Mouse (Mus musculus) embryo, embryonic 10 days (tissue): ENCODE results near the gene Pef1.

ENCODE experiments used
- DNase-seq: peaks from one replicate; pipeline ENCODE4 v3.0.0-alpha.2; 2015; ENCODE audit warnings: low spot score

Gene Pef1

DNA sequence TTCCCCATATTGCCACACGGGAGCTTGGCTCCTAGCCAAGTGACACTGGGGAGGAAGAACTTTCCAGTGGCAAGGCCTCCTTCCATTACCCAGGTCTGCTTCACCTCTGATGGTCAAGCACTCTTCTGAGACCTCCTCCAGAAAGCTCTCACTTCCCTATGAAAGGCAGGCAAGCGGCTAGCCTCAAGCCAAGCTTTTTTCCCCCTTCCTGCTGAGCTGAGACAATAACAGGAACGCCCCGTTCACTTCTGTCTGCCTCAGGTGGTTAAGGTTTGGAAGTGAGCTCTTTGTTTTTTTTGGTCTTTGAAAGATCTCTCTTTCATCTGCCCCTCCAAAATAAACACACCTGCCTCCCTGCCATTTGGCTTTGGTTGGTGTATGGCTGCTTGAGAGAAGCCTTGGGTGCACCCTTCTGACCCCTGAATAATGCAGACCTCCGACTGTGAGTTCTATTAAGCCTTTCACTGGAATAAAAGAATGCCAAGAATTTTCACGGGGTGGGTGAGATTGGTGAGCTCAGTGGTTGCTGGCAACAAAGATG is at the start of gene Pef1:
TSS of gene Pef1 (plus strand) at position 448 of the 541 bp plus-strand sequence.
- no peak for DNase-seq

DNA sequence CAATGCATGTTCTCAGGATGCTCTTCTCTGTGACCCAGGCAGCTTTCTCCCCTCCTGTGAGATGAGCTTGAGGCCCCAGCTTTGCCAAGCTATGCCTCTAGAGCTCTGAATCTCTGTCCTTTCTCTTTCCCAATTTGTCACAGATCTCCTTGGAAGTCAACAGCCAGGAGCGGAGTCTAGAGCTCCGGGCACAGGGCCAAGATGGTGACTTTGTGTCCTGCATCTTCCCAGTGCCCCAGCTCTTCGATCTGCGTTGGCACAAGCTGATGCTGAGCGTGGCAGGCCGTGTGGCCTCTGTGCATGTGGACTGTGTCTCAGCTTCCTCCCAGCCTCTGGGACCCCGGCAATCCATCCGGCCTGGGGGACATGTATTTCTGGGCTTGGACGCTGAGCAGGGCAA is 49.2 kb upstream of the Pef1 start:
- DNase-seq, result no peak

GRCm38 (mm10) chr4:130054727-130055126 is 47.6 kb upstream of the Pef1 start:
- no peak for DNase-seq

DNA sequence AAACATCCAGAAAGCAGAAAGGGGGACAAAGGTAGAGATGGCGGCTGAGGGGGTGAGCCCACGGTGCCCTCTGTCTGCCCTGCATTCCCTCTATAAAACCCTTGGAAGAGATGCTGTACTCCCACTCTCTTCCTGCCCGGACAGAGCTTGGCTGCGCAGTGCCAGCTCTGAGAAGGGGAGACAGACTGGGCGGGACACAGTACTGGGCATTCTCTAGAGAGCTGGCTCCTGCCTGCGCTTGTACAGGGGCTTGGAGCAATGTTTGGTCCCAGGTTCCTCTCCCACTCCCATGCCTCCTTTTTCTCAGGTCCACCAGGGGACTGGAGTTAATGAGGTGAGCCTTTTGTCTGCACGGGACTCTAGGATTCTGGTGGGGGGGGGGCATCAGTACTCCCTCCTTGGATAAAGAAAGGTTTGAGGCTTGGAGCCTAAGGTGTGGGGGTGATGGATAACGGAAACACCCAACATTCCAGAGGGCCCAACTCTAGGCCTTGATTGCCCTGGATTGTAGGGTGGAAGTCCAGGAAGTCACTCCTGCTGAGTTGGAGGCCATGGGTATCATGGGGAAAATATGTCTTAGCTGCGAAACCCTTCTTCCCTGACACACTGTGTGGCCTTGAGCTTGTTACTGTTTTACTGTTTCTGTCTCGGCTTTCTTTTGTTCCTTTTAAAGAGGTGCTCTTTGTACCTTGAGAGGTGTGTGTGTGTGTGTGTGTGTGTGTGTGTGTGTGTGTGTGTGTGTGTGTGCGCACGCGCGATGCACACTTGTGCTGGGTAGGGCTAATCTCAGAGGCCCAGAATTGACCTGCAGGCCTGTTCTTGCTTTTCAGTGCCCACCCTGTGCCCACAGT is 47.0 kb upstream of the Pef1 start:
- DNase-seq, result no peak

DNA sequence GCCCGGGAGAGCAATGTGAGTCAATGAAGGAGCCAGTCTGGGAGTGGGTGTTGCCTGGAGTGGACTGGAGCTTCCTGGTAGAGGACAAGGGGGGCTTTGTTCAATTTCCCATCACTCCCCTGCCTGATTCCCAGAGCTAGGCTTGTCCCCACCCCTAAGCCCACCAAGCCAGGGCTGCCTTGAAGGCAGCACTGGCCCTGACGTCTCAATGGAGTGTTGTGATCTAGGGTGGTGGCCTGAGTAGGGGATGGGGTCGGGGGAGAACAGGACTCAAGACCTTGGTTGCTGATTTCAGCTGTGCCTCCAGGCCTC is 46.4 kb upstream of the Pef1 start:
- no peak for DNase-seq

DNA sequence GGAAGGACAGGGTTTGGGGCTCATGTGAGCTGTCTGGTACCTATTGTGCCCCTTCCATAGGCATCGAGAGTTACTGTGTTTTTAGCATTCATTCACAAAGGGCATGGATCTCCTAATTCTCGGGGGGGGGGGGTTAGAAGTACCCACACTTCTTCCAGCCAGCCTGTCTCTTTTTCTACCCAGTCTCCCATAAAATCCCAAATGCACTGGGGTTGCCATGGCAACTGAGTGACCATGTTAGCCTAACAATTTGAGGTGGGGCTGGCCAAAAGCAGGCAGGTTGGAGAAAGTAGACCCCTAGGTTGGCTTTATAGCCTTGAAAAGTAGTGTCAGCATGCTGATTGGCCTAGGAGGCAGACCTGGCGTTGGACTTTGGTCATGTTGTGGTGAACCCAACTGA is 45.9 kb upstream of the Pef1 start:
- DNase-seq, result no peak

DNA sequence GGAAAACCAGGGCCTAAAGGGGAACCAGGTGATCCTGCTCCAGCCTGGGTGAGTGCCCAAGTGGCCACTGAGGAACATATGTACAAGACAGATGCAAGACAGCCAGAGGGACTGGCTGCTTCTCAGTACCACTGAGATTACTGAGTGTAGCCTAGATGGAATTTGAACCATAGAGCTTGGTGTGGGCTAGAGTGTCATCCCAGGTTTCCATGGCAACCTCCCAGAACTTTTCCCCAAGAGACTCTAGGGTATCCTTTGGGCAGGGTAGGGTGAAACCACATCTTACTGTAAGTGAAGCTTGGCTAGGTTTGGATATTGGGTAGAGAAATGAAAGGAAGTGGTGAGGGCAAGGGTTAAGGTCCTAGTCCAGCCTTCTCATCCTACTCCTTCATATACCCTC is 41.4 kb upstream of the Pef1 start:
- DNase-seq, result peak; percentile 27

DNA sequence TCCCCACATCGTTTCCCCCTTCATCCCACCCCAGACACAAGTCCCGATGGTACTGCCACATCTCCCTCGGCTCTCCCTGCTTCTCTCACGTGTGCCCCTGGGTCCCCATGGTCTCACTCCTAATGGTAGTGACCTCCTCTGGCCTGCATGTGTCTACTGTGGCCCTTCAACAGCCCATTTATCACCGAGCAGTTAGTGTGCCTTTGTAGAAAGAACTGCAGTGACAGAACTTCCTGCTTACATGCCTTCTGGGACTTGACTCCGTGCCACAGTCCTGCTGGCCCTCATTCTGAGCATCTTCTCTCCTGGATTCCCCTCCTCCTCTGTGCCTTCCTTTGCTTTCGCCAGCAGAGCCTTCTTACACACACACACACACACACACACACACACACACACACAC is 39.2 kb upstream of the Pef1 start:
- DNase-seq, result no peak

- peak; percentile 57 for DNase-seq
These were observed 35.5 kb upstream of the Pef1 start for GRCm38 (mm10) chr4:130066816-130067215.

- no peak for DNase-seq
These were observed 31.8 kb upstream of the Pef1 start for GRCm38 (mm10) chr4:130070523-130070922.

DNA sequence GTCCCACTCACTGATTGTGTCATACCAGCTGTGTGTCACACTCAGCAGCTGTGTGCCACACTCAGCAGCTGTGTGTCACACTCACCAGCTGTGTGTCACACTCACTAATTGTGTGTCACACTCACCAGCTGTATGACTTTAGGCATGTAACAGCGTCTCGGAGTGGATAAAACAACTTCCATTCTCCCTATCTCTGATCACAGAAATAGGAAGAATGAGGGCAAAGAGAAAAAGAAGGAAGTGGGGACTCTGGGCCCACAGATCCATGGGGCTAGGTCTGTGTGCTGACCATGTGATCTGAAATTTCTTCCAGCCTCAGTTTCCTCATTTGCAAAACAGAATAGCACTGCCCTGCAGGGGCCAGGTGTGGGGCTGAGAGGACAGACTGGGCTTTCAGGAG is 30.6 kb upstream of the Pef1 start:
- no peak for DNase-seq

DNA sequence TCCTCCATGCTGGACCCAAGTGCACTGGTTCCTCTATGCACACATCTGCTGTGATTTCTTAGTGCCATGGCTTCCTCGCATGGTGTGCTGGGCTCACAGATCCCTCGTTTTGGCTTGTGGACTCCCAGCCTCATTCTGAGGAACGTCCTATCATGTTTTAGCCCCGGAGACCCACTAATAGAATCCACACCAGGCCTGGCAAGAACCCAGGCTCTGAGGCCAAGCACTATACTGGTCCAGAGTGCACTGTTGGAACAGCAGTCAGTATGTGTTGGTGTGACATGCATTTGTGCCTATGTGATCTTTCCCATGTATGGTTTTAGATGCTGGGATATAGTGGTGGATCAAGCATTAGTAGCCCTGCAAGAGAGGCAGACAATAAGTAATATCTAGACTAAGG is 29.0 kb upstream of the Pef1 start:
- no peak for DNase-seq

- DNase-seq, result no peak
These were observed 27.4 kb upstream of the Pef1 start for GRCm38 (mm10) chr4:130074761-130075515.

- DNase-seq, result no peak
These were observed 25.5 kb upstream of the Pef1 start for GRCm38 (mm10) chr4:130076856-130077255.

DNA sequence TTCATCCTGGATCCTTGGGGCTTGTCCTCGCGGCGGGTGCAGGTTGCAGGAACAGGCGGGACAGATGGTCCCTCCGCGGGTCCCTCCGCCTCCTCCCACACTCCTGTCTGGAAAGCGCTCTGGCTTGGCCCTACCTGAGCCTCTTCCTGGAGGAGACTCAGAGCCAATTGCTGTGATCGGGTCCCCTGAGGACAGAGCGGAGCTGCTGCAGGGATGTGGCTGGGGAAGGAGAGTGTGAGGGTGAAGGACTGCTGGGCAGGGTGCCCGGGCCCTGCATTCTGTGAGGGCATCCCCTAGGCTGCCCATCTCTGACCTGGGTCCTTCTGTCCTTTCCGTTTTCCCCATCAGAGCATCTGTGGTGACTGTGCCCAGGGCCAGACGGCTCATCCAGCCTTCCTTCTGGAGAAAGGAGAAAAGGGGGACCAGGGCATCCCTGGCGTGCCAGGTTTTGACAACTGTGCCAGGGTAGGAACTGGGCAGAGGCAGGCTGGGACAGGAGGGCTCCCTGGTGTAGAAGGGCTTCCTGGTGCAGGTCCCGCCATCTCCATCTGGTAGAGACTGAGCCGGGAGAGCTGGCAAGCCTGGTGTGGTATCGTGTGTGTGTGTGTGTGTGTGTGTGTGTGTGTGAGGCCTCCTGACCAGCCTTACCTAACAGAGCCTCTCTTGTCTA is 23.4 kb upstream of the Pef1 start:
- no peak for DNase-seq

DNA sequence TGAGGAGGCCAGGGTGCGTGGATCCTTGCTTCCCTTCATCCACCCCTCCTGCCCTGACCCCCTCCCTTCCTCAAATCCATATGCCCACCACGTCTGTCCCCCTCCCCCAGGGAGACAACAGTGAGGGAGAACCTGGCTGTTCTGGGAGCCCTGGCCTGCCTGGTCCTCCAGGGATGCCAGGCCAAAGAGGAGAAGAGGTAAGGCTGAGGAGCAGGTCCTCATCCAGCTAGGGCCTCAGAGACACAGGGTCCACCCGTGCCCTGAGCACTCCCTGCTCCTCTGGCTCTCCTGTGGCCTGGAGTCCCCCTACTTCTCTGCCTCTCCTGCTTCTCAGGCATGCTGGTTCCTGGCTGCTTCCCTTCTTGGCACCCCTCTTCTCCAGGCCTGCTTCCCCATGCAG is 22.8 kb upstream of the Pef1 start:
- no peak for DNase-seq

- no peak for DNase-seq
These were observed 20.8 kb upstream of the Pef1 start for GRCm38 (mm10) chr4:130081345-130082190.

DNA sequence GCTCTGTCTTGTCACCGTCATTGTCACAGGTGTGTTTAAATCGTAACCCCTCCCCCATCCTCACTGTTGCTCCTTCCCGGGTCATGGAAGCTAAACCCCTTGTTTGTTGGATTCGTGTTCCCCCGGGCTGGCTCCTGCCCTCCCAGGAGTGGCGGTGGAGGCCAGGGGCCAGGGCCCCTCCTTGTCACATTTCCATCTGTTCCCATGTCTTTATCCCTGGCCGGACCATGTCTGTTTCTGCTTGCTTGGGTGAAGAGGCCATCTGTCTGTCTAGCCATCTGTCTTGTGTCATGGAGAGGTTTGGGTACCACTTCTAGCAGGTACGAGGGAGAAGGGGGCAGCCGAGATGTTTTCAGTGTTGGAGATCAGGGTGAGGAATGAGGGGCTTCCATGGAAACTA is 20.1 kb upstream of the Pef1 start:
- no peak for DNase-seq

DNA sequence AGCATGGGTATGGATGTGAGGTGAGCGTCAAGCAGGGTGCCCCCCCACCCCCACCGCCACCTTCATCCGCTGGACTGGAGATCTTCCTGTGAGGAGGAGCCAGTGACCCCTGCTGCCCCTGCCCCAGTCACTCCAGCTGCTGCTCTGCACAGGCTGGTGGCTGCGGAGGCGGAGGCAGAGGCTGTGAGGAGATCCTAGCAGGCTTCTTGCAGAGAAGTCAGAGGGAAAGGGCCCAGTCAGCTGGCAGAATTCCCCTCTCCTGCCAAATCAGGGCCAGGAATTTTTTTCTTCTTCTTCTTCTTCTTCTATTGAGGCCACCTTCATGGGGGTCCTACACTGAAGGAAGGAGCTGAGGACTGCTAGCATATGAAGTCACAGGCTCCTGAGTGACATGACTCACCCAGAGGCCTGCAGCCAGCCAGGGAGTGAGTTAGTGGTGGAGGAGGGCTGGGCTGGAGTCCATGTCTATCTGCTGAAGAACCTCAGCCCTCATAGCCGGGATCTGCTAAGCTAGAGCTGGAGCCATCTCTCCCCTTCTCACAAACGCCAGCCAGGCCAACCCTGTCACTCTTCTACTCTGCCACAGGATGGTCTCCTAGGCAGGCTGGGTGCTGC is 17.9 kb upstream of the Pef1 start:
- DNase-seq, result peak; percentile 26

DNA sequence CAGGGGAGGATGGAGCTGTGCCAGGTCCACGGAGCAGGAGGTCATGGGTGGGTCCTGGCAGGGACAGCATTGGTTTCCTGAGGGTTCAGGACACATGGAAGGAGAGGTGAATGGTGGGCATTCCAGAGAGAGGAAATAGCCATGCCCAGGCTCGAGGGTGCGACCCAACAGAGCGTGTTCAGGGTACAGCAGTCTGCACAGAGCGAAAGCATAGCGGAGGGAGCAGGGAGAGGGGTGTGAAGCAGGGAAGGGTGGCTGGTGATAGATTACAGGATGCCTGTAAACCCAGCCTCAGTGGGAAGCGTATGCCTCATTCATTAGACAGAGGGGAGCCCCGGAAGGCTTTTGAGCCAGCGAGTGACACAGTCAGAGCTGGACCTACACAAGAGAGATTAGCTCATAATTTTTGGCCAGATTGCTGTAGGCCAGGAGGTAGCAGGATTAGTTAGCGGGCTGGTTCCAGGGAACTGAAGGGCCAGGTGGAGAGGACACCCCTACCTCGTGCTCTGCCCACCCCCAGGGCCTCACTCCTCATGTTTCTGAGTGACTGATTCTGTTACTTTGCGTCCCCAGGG is 17.0 kb upstream of the Pef1 start:
- DNase-seq, result no peak

DNA sequence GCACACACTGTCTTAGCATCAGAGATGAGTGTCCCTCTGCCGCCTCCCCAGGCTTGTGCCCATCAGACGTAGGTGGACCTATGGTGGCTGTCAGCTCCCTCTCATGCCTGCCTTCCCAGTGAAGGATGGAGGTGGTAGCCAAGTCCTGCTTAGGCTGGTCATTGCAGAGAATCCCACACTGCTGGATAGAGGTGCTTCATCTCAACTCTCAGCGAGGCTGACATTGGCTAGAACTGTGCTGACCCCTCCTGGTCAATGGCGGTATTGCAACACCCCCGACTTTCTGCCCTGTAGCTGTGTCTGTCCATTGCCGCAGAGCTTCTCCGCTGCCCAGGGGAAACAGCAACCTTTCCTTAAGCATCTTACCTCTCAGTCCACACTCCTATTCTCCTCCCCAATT is 15.1 kb upstream of the Pef1 start:
- DNase-seq, result peak; percentile 94
